Mouse (Mus musculus) urinary bladder, postnatal 10 days (tissue): ENCODE measurements around the gene Trim50.
"Not testable (repeated sequence)": the region's sequence is repeated elsewhere in the genome, so short reads cannot be mapped to it uniquely, and the experiment has no call there.

Experiments used
- DNase-seq: peaks from one replicate; pipeline ENCODE4 v3.0.0; 2022; ENCODE audit warnings: low spot score

Gene Trim50

DNA sequence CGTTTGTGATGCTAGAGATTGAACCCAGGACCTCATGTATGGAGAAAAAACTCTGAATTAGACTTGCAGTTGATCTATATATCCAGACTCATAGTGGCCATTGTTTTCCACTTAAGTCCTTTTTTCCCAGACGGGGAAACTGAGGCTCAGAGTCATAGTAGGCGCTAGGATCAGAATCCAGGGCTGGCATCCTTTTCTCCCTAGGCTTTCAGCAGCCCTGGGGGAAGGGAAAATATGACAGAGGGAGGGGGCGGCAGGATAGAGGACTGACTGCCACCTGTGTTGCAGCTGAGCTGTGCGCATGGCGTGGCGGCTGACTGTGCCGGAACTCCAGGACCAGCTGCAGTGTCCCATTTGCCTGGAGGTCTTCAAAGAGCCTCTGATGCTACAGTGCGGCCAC, at the start of gene Trim50:
Gene Trim50 (plus strand): TSS at position 301 of the 400 bp plus-strand sequence.
- DNase-seq: no peak

DNA sequence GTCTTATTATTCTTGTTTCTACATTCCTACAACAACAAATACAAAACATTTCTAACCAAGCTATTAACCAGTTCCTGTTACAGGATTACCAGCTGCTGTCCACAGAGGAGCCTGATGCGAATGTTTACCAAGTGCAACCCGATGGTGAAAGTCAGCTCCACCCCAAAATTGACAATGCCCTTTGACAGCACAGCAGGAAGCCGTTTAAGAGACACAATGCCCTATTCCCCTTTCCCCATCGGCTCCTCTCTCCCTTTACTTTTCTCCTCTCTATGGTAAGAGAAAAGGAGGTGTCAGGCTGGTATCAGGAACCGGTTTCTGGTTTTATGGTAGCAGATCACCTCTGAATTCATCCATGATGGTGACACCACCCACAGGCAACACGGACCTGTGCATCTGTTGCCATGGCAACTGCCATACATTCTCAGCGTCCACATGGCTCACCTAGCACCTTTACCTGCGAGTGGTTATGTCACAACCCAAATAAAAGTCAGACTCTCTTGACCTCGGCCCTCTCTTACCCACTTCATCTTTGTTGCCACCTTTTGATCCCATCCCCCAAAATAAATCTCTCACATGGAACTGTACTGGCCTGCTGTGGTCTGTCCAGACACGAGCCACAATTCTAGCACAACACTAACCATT, 46.7 kb upstream of the Trim50 start:
- DNase-seq: no peak

DNA sequence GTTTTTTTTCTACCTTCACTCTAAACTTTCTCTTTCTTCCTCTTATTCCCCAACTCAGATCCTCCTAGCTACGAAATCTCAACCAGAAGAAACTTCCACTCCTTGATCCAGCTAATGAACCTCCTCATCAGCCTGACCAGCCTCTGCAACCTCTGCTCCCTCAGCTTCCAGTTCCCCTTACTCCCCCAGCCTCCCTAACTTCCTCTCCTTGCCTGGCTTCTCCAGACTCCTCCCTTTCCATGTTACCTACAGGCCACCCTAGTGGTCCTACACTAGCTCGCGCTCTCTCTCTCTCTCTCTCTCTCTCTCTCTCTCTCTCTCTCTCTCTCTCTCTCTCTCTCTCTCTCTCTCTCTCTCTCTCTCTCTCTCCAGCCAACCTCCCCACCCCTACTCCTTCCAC, 36.9 kb upstream of the Trim50 start:
- no peak for DNase-seq

DNA sequence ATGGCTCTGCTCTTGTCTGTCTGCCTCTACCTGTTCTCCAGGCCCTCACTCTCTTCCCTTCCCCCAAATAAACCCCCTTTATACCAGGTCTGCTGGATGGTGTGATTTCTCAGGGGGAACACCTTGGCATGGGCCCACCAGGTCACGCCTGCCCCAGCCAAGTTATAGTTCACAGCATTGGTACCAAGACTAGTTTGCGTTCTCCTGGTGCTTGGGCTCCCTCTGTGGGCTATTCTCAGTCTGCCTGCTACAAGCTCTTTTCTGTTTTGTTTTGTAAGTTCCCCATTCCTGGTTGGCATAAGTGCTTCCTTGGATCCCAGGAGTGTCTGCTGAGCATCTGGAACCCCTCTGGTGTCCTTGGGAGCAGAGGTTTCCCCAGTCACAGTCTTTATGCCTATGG, 33.2 kb upstream of the Trim50 start:
- no peak for DNase-seq

DNA sequence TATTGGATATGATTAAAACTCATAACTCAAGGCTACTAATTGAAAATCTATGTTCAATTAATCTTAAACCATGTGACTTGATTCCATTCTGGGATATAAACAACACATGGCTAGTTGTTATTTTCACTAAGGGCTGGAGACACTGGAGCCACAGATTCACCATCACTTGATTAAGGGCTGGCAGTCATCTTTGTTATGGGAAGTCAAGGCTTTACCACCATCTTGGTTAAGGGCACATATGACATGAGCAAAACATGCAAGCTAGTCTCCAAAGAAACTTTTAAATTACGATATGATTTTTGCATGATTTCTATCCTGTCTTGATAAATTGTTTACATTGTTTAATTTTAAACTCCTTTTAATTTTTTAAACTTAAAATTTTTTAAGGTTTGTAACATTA, 30.9 kb upstream of the Trim50 start:
- no peak for DNase-seq

DNA sequence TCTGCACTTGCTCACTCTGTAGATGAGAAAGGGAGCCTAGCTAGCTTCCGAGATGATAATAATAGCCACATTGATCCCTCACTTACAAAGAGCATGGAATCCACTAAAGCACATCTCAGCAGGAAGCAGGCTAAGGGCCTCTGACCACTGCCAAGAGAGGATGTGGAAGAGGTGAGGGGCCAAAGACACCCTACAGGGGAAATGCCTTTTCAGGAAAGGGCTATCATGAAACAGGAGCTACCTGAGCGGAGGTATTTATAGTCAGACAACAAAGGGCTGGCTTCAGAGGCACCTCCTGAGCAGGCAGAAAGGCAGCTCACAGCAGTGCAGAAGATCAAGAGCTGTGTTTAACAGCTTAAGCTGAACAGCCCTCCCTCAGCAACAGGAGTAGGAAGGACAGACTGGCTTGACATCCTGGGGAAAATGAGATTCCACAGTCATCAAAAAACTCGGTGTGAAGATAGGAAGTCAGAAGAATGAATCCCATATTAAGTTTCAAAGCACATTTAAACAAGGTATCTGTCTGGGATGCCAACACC, 26.9 kb upstream of the Trim50 start:
- no peak for DNase-seq

DNA sequence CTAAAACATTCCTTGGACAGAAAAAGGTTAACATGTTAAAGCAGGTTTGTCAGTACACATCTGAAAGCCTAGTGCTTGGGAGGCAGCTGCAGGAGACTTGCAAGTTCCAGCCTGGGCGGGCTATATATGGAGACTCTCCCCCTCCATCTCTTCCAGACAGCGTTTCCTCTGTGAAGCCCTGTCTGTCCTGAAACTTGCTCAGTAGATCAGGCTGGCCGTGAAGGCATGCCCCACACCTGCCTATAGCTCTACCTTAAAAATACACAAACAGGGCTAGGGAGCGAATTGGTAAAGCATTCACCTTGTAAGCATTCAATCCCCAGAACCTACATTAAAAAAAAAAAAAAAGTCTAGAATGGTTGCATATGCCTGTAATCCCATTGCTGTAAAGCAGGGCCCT, 23.6 kb upstream of the Trim50 start:
- no peak for DNase-seq

DNA sequence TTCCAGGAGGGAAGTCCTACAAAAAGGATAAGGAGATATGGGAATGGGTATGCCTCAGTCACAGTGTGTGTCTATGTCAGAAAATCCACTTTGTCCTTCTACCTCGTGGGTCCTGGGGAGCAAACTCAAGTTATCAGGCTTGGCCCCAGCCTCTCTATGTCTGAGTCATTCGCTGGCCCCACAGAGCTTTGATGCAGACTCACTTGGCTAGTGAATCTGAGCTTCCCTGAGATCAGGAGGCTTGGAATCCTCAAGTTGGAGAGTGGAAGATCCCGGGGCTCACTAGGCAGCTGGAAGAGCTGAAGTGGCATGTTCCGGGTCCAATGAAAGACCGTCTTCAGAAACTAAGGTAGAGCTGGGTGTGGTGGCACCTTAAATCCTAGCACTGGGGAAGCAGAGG, 22.9 kb upstream of the Trim50 start:
- no peak for DNase-seq

DNA sequence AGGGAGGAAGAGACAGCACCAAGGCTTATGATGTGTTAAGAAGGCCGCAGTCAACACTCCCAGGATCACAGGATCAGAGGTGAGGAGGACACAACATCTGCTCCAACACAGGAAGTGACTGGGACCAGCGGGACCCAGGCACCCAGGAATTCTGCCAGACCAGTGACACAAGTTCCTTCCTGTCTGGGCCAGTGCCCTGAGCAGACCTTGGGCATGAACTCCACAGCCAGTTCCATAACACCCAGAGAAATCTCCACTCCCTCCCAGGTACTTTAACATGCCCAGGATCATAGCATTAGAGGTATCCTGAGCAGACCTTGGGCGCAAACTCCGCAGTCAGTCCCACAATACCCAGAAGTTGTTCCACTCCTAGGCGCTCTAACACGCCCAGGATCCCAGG, 21.9 kb upstream of the Trim50 start:
- DNase-seq: no peak

DNA sequence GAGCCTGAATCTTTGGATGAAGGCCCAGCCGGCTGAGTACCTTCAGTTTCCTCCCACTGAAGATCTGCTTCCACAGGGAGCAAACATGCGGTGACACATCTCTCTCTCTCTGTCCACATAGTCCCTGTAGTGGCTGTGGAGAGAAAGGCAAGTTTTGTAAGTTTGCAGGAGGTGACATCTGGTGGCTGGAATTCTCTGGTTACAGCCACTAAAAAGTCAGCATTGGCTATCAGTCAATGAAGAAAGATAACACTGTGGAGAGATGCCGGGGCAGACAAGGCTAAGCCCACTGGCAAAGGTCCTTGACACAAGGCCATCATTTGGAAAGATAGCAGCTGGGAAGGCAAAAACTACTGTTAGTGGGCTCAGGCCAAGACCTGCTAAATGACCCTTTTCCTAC, 15.5 kb upstream of the Trim50 start:
- no peak for DNase-seq

DNA sequence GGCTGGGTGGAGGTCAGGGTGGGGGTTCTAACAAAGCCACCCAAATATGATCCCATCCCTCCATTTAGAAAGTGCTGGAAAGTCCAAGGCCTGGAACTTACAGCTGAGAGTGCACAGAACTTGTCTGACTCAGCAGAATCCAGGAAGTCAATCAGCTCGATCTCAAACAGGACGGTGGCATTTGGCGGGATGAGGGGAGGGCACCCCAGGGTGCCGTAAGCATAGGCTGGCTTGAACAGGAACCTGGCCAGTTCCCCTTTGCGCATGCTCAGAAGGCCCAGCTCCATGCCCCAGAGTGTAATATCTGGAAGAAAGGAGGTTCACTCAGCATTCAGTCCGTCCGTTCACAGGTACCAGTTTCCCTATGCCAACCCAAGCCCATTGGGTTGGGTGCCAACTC, 7.1 kb upstream of the Trim50 start:
- no peak for DNase-seq

DNA sequence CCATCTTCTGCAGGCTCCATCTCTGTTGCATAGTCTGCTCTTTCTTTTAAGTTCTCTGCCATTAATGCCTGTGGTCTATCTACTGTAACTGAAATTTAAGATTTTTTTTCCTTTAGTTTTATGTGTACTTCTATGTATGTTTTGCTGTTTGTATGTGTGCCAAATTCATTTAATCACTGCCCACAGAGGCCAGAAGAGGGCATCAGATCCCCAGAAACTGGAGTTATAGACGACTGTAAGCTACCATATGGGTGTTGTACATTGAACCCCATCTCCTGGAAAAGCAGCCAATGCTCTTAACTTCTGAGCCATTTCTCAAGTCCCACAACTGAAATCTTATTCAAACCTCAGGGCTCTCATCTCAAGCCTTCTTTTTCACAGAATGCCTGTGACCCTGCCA, 6.7 kb upstream of the Trim50 start:
- DNase-seq: no peak

DNA sequence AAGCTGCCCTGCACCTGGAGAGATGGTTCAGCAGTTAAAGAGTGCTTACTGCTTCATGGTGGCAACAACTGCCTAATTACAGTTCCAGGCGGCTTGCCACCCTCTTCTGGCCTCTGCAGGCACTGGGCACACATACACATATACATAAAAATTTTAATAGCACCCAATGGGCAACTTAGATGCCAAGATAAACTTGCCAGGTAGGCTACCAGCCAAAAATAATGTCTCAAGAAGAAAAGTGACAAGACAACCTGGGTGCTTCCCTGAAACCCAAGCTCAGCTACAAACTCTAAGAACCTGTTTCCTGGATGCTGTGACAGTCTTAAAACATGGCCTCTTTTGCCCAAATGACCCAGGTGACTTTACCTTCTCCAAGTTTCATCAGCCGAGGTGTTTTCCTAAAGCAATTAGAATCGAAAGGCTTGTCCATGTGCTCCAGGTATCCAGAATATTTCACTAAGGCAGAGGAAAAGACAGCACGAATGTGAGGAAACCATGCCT, 5.5 kb upstream of the Trim50 start:
- DNase-seq: no peak

DNA sequence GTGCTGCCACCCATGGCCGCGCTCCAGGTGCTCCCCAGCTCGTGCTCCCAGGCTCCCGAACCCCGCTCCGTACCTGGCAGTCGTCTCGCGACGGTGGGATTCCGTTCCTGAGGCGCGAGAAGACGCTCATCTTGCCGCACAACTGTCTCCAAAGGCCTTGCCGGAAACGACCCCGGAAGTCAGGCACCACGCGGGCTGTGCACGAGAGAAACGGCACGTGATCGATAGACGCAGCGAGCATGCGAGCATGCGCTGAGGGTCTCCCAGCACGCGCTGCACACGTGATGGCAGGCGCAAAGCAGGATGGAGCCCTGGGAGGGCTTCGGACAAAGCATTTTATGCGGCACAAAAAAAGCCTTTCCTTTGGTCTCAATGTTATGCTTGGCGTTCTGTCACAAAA, 3.2 kb upstream of the Trim50 start, which contains the start of gene Fkbp6:
Gene Fkbp6 (minus strand): TSS at position 183 of the 400 bp plus-strand sequence.
- no peak for DNase-seq

DNA sequence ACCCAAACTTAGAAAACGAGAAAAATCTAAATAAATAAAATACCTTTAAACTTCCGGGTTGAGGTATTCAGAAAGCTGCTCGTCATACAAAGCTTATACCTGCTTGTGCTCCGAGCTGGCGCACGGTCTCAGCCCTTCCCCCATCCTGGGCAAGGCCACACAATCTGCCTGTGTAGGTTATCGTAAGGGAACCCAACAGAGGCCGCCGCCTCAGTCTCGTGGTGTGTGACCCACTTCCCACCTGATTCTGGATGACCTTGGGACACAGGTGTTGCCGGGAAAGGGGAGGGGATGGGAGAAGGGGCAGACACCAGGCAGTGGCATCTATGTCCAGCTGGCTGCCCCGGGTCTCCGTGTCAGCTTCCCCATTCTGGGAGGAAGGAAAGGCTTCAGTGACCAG, 1.5 kb upstream of the Trim50 start:
- no peak for DNase-seq

DNA sequence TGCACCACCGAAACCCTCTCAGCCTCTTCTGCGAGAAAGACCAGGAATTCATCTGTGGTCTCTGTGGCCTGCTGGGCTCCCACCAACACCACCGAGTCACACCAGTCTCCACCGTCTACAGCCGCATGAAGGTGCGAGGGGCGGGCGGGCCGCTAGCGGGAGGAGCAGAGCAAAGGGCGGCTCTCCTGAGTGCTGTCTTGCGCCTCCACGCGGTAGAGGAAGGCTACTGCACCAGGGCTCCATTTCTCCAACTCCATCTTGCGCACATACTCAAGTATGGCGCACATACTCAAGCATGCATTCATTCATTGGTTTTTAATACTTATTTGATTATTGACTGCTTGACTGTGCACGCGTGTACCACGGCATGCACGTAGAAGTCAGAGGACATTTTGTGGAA, 469 bp downstream of the Trim50 start:
- DNase-seq: no peak

DNA sequence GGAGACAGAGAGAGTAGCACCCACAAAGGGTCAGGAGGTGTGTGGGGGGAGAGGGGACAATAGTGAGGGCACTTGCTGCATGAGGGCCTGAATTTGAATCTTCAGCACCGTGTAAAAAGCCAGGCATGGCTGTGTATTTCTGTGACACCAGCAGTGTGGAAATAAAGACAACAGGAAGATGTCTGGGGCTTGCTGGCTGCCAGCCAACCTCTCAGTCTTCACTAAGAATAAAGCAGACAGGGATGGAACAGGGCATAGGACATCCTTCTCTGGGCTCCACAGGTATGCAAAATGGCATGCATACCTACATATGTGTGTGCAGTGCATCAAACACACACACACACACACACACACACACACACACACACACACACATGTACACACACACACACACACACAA, 3.0 kb downstream of the Trim50 start:
- no peak for DNase-seq

DNA sequence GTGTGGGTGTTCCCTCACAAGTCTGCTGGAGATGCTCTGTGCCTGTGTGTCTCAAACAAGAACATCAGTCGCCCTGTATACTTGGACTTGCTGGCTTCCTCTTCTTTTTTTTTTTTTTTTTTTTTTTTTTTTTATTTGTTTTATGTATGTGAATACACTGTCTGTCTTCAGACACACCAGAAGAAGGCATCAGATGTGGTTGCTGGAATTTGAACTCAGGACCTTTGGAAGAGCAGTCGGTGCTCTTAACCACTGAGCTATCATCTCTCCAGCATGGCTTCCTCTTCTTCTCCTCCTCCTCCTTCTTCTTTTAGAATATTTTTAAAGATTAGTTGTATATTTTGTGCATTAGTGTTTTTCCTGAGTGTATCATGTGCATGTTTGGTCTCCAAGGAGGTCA, 4.5 kb downstream of the Trim50 start:
- peak; percentile 76 for DNase-seq

DNA sequence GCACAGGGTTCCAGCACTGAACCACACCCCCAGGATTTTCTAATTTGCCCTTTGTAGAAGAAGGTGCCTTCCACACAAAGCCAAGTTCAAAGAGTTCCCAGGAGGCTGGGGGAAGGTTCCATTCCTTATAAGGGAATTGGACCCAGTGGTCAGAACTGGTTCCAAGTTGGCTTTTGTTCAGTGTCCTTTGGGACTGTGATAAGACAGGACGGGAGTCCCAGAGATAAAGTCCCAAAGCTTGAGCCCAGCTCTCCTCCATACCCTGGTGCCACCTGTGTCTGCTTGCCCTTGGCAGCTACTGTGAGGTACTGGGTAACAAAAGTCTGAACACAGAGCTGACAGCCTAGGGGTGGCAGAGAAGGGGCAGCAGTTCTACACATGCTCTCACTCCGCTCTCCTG, 6.7 kb downstream of the Trim50 start:
- DNase-seq: no peak

DNA sequence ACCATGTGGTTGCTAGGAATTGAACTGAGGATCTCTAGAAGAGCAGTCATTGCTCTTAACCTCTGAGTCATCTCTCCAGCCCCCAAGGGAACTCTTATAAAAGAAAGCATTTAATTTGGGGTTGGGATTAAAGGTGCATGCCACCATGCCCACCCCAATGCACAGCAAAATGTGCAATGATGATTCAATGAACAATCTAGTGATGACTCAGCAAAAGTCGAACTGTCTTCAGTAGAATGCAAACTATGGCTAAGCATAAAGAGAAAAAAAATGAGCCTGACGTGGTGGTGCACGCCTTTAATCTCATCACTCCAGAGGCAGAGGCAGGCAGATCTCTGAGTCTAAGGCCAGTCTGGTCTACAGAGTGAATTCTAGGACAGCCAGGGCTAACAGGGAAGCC, 9.5 kb downstream of the Trim50 start:
- no peak for DNase-seq

DNA sequence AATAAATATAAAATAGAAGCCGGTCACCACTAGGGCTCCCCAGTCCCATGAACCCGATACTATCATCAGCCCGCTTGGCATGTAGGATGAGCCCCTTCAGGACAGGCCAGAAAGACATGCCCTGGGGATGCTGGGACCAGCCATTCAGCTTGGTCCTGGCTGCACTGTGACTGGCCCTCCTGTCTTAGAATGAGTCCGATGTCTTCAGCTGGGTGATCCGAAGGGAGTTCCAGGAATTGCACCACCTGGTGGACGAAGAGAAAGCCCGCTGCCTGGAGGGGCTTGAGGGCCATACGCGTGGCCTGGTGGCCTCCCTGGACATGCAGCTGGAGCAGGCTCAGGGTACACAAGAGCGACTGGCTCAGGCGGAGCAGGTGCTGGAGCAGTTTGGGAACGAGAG, 10.4 kb downstream of the Trim50 start:
- DNase-seq: no peak

DNA sequence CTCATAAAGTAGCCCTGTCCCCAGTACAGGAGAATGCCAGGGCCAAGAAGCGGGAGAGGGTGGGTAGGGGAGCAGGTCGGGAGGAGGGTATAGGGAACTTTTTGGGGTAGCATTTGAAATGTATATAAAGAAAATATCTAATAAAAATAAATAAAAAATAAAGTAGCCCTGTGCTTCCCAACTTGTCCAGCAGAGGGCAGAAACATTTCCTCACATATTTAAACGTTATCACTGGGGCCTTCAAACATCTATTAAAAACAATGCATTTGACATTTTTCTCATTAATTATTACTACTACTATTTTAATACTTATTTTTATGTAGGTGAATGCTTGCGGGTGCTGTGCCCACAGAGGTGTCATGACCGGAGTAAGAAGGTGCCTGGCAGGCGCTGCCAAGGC, 14.7 kb downstream of the Trim50 start:
- no peak for DNase-seq

DNA sequence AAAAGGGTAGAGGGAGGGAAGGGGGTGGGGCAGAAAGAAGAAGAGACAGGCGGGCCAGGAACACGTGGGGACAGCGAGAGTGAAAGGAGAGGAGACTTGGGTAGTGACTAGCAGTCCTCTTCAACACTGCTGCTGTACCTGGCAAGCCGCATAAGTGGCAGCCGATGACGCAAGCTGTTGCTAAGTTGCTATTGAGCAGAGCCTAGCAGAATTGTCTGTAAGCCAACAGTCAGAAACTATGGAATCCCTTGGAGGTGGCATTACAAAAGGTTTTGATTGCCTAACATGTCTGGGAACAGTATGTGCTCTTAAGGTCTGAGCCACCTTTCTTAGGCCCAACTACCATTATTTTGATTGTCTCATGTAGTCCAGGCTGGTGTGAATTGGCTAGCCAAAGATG, 15.2 kb downstream of the Trim50 start:
- no peak for DNase-seq

DNA sequence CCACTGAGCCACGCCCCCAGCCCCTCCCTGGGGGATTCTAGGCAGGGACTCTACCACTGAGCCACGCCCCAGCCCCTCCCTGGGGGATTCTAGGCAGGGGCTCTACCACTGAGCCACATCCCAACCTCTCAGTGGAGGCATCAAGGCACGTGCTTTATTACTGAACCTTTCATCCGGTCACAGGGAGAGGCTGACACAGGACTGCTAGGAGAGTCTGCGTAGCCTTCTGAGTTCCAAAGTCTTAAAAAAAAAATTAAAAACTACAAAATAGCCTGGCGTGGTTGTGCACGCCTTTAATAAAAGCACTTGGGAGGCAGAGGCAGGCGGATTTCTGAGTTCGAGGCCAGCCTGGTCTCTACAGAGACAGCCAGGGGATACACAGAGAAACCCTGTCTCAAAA, 16.1 kb downstream of the Trim50 start:
- not testable (repeated sequence) for DNase-seq
